Mouse (Mus musculus): ENCODE results near the gene Slc39a1. TPM values are rescaled to one million over a fixed set of nuclear protein-coding genes. Genes with fewer than 3 reads are reported as not detected.

Gene Slc39a1
- polyA plus RNA-seq, 1 experiment from 2014 or later: 152 TPM

- Histone ChIP-seq H3K36me3 (ENCODE audit: insufficient read depth, low read length) (peaks cover 30% of the 10 kb centered on the region), H3K9ac (replicated peaks; ENCODE audit: low read depth) (no peak overlapping the region), H3K4me1 (ENCODE audit: insufficient read depth, low read depth, low read length) (peaks cover 8% of the 10 kb centered on the region; the same call in 1 of the 2 replicates), H3K27ac (ENCODE audit: low read length) (no peak overlapping the region), H3K27me3 (replicated peaks; ENCODE audit: insufficient read depth, low read length) (no peaks in the 10 kb centered on the region), H3K4me2 (replicated peaks; ENCODE audit: low read depth, low read length) (no peak overlapping the region), H3K9me3 (ENCODE audit: low read length) (no peaks in the 10 kb centered on the region), H3K4me3 (ENCODE audit: low read depth, low read length) (no peak overlapping the region)
- DNase-seq (ENCODE audit: low spot score) (no peak), ATAC-seq (no peak)
- WGBS: 93% methylated on average over 4 of the region's 4 CpGs
- TF ChIP-seq CTCF (IDR thresholded peaks at IDR 0.05) (no peak), EP300 (IDR thresholded peaks at IDR 0.05) (no peak)
Measured at GRCm38 (mm10) chr3:90258521-90258920, 10.5 kb downstream of the Slc39a1 start.

- Histone ChIP-seq H3K27ac (ENCODE audit: low read length) (no peak overlapping the region), H3K27me3 (replicated peaks; ENCODE audit: insufficient read depth, low read length) (no peaks in the 10 kb centered on the region), H3K9ac (replicated peaks; ENCODE audit: low read depth) (no peak overlapping the region), H3K4me2 (replicated peaks; ENCODE audit: low read depth, low read length) (no peak overlapping the region), H3K4me1 (ENCODE audit: insufficient read depth, low read depth, low read length) (0 out of 2 replicates have a peak, but pooled peaks cover 7% of the 10 kb centered on the region), H3K36me3 (ENCODE audit: insufficient read depth, low read length) (peaks cover 33% of the 10 kb centered on the region), H3K9me3 (ENCODE audit: low read length) (no peaks in the 10 kb centered on the region), H3K4me3 (ENCODE audit: low read depth, low read length) (no peak overlapping the region)
- ATAC-seq: no peak
- TF ChIP-seq EP300 (IDR thresholded peaks at IDR 0.05): no peak
- no peak for TF ChIP-seq CTCF (IDR thresholded peaks at IDR 0.05)
- WGBS: 94% methylated on average over 5 of the region's 5 CpGs
- no peak for DNase-seq (ENCODE audit: low spot score)
Measured at GRCm38 (mm10) chr3:90263121-90263771, 15.3 kb downstream of the Slc39a1 start.

GRCm38 (mm10) chr3:90264687-90265033 lies 16.7 kb downstream of the Slc39a1 start:
- H3K4me1 ChIP-seq (ENCODE audit: insufficient read depth, low read depth, low read length): 0 out of 2 replicates have a peak, but pooled peaks cover 7% of the 10 kb centered on the region
- H3K36me3 ChIP-seq (ENCODE audit: insufficient read depth, low read length): peaks cover 22% of the 10 kb centered on the region
- DNase-seq (ENCODE audit: low spot score) (no peak), ATAC-seq (no peak)
- no peaks in the 10 kb centered on the region for H3K27me3 ChIP-seq (replicated peaks; ENCODE audit: insufficient read depth, low read length)
- H3K4me3 ChIP-seq (ENCODE audit: low read depth, low read length): peak overlapping the region; percentile 76
- peak overlapping the region; percentile 77 for H3K4me2 ChIP-seq (replicated peaks; ENCODE audit: low read depth, low read length)
- H3K27ac ChIP-seq (ENCODE audit: low read length): peak overlapping the region; percentile 98; the same call in 1 of the 2 replicates
- H3K9me3 ChIP-seq (ENCODE audit: low read length): no peaks in the 10 kb centered on the region
- TF ChIP-seq CTCF (IDR thresholded peaks at IDR 0.05) (no peak), EP300 (IDR thresholded peaks at IDR 0.05) (no peak)
- 33% methylated on average over 10 of the region's 10 CpGs for WGBS
- H3K9ac ChIP-seq (replicated peaks; ENCODE audit: low read depth): peak overlapping the region; percentile 62; the same call in 1 of the 2 replicates

GRCm38 (mm10) chr3:90265034-90265931 lies 17.3 kb downstream of the Slc39a1 start, which contains the start of gene Dennd4b:
TSS of gene Dennd4b (plus strand) at chr3:90265185.
- H3K4me1 ChIP-seq (ENCODE audit: insufficient read depth, low read depth, low read length): 0 out of 2 replicates have a peak, but pooled peaks cover 7% of the 10 kb centered on the region
- ATAC-seq: peak; percentile 94
- H3K4me3 ChIP-seq (ENCODE audit: low read depth, low read length): peak within 1 kb of the TSS; percentile 76
- H3K9me3 ChIP-seq (ENCODE audit: low read length): no peaks in the 10 kb centered on the region
- H3K27me3 ChIP-seq (replicated peaks; ENCODE audit: insufficient read depth, low read length): no peaks in the 10 kb centered on the region
- H3K36me3 ChIP-seq (ENCODE audit: insufficient read depth, low read length): peaks cover 20% of the 10 kb centered on the region; the same call in 1 of the 2 replicates
- H3K4me2 ChIP-seq (replicated peaks; ENCODE audit: low read depth, low read length): peak within 1 kb of the TSS; percentile 77
- peak; percentile 96 for DNase-seq (ENCODE audit: low spot score)
- under 1% methylated on average over 50 of the region's 87 CpGs for WGBS
- peak; percentile 95 for TF ChIP-seq CTCF (IDR thresholded peaks at IDR 0.05)
- TF ChIP-seq EP300 (IDR thresholded peaks at IDR 0.05): no peak
- peak within 1 kb of the TSS; percentile 98 for H3K27ac ChIP-seq (ENCODE audit: low read length)
- peak within 1 kb of the TSS; percentile 62 for H3K9ac ChIP-seq (replicated peaks; ENCODE audit: low read depth)

GRCm38 (mm10) chr3:90265932-90266741 lies 18.2 kb downstream of the Slc39a1 start:
- Histone ChIP-seq H3K27ac (ENCODE audit: low read length) (peak overlapping the region; percentile 98), H3K4me1 (ENCODE audit: insufficient read depth, low read depth, low read length) (0 out of 2 replicates have a peak, but pooled peaks cover 7% of the 10 kb centered on the region), H3K9ac (replicated peaks; ENCODE audit: low read depth) (peak overlapping the region; percentile 62), H3K4me2 (replicated peaks; ENCODE audit: low read depth, low read length) (peak overlapping the region; percentile 77), H3K27me3 (replicated peaks; ENCODE audit: insufficient read depth, low read length) (no peaks in the 10 kb centered on the region), H3K4me3 (ENCODE audit: low read depth, low read length) (peak overlapping the region; percentile 76), H3K36me3 (ENCODE audit: insufficient read depth, low read length) (peaks cover 20% of the 10 kb centered on the region; the same call in 1 of the 2 replicates), H3K9me3 (ENCODE audit: low read length) (no peaks in the 10 kb centered on the region)
- WGBS: 17% methylated on average over 16 of the region's 16 CpGs
- TF ChIP-seq CTCF (IDR thresholded peaks at IDR 0.05) (no peak), EP300 (IDR thresholded peaks at IDR 0.05) (no peak)
- peak; percentile 65 for DNase-seq (ENCODE audit: low spot score)
- no peak for ATAC-seq
